Mouse (Mus musculus): ENCODE results near the gene Dusp15.

GRCm38 (mm10) chr2:152933614-152934013 is 17.9 kb downstream of the Dusp15 start:
- TF ChIP-seq CTCF (IDR thresholded peaks at IDR 0.05; ENCODE audit: low read depth, low read length) (peak; percentile 89), POLR2A (IDR thresholded peaks at IDR 0.05; ENCODE audit: extremely low read depth, insufficient read depth, low read length) (no peak)
